Mouse (Mus musculus): Measurements from ENCODE around the gene Ttll8. TPM values are rescaled to one million over a fixed set of nuclear protein-coding genes. Genes with fewer than 3 reads are reported as not detected.

Gene Ttll8
- polyA plus RNA-seq, 1 experiment, result not detected

DNA sequence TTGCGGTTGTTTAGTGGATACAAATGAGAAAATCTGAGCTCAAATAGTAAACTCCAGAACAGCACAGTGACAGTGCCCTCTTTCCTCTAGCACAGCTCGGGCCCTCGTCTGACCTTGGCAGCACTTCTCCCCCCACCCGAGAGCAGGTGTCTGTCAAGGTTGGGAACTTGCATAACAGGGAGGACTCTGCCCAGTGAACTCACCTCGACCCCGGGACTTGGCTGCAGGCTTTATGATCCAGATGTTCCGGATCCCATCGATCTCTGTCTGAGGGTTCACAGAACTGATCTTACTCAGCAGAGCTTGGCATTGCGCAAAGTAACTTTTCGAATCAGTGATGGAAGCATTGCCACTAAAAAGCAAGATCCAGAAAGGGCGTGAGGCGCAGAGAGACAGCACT, 34.9 kb downstream of the Ttll8 start:
- TF ChIP-seq POLR2A (IDR thresholded peaks at IDR 0.05; ENCODE audit: insufficient read depth, low read length) (no peak), EP300 (IDR thresholded peaks at IDR 0.05; ENCODE audit: insufficient read depth, low read depth, low read length) (peak; percentile 41; the same call in 1 of the 2 replicates), CTCF (IDR thresholded peaks at IDR 0.05; ENCODE audit: low read depth, low read length) (no peak)
- Histone ChIP-seq H3K36me3 (ENCODE audit: control insufficient read depth, insufficient read depth, low read length, poor library complexity, severe bottlenecking) (no peaks in the 10 kb centered on the region), H3K9ac (ENCODE audit: low read depth, poor library complexity, severe bottlenecking) (no peak overlapping the region), H3K27ac (ENCODE audit: insufficient read depth, low read length) (no peak overlapping the region), H3K4me1 (ENCODE audit: control insufficient read depth, insufficient read depth, low read length) (peaks cover 4% of the 10 kb centered on the region), H3K4me3 (ENCODE audit: low read depth, low read length) (no peak overlapping the region), H3K27me3 (ENCODE audit: control insufficient read depth, insufficient read depth, low read length, poor library complexity, severe bottlenecking) (no peaks in the 10 kb centered on the region), H3K9me3 (replicated peaks; ENCODE audit: control insufficient read depth, insufficient read depth, low read length, poor library complexity, severe bottlenecking) (no peaks in the 10 kb centered on the region)

DNA sequence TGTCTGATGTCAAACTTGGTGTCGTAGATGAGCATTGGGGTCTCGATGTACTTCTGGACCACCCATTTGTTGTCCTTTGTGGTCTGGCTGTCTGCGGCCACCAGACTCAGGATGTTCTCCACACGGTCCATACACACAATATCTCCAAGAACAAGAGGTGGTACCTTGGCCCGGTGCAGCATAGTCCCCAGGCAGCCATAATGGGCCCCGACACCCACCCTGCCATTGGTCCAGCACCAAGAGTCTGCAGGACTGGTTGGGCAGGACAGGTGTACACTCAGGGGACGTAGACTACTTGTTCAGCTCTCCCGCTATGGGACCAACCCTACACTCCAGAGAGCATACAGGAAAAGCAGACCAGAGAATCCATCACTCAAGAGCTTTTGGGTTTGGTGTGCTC, 37.1 kb downstream of the Ttll8 start:
- Histone ChIP-seq H3K4me1 (ENCODE audit: control insufficient read depth, insufficient read depth, low read length) (peaks cover 6% of the 10 kb centered on the region), H3K9me3 (replicated peaks; ENCODE audit: control insufficient read depth, insufficient read depth, low read length, poor library complexity, severe bottlenecking) (no peaks in the 10 kb centered on the region), H3K4me3 (ENCODE audit: low read depth, low read length) (no peak overlapping the region), H3K36me3 (ENCODE audit: control insufficient read depth, insufficient read depth, low read length, poor library complexity, severe bottlenecking) (no peaks in the 10 kb centered on the region), H3K27ac (ENCODE audit: insufficient read depth, low read length) (no peak overlapping the region), H3K9ac (ENCODE audit: low read depth, poor library complexity, severe bottlenecking) (no peak overlapping the region), H3K27me3 (ENCODE audit: control insufficient read depth, insufficient read depth, low read length, poor library complexity, severe bottlenecking) (no peaks in the 10 kb centered on the region)
- TF ChIP-seq EP300 (IDR thresholded peaks at IDR 0.05; ENCODE audit: insufficient read depth, low read depth, low read length) (no peak), POLR2A (IDR thresholded peaks at IDR 0.05; ENCODE audit: insufficient read depth, low read length) (no peak), CTCF (IDR thresholded peaks at IDR 0.05; ENCODE audit: low read depth, low read length) (no peak)

DNA sequence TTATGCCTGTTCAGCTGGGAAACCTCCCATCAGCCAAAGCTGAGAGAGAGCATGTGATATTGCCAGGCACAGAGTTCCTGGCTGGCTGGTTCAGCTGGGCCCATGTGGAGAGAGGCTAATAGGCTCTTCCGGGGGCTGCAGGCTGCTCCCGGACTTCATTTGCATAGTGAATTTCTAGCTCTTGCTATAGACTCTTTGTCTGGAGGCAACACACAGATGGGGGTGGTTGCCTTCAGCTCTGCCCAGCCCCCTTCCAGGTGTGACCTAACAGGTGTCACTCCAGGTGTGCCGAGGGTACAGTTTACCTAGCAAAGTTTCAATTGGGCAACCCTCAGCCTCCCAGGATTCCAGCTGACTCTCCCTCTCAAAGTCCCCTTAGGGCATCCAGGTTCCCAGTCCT, 37.9 kb downstream of the Ttll8 start:
- H3K9ac ChIP-seq (ENCODE audit: low read depth, poor library complexity, severe bottlenecking), result no peak overlapping the region
- no peak overlapping the region for H3K27ac ChIP-seq (ENCODE audit: insufficient read depth, low read length)
- TF ChIP-seq CTCF (IDR thresholded peaks at IDR 0.05; ENCODE audit: low read depth, low read length) (no peak), POLR2A (IDR thresholded peaks at IDR 0.05; ENCODE audit: insufficient read depth, low read length) (no peak), EP300 (IDR thresholded peaks at IDR 0.05; ENCODE audit: insufficient read depth, low read depth, low read length) (peak; percentile 68; the same call in 1 of the 2 replicates)
- no peaks in the 10 kb centered on the region for H3K36me3 ChIP-seq (ENCODE audit: control insufficient read depth, insufficient read depth, low read length, poor library complexity, severe bottlenecking)
- H3K4me1 ChIP-seq (ENCODE audit: control insufficient read depth, insufficient read depth, low read length), result peaks cover 6% of the 10 kb centered on the region
- H3K4me3 ChIP-seq (ENCODE audit: low read depth, low read length), result no peak overlapping the region
- H3K9me3 ChIP-seq (replicated peaks; ENCODE audit: control insufficient read depth, insufficient read depth, low read length, poor library complexity, severe bottlenecking), result no peaks in the 10 kb centered on the region
- H3K27me3 ChIP-seq (ENCODE audit: control insufficient read depth, insufficient read depth, low read length, poor library complexity, severe bottlenecking), result no peaks in the 10 kb centered on the region

DNA sequence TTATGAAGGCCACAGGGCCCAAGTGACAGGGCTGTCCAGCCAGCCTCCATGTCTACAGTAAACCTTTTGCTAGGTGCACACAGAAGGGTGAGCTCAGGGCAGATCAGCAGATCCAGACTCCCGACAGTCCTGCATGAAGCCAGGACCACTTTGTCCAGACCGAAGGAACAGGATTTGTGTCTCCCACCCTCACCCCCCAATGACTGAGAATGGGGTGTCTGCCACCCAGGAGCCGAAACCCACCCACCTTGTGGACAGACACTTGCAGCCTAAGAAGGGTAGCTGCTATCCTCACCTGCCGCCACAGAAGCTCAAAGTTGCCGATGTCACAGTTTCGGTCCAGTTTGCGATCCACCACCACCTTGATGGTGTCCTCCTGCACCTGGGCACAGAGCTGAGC, 39.2 kb downstream of the Ttll8 start:
- Histone ChIP-seq H3K4me3 (ENCODE audit: low read depth, low read length) (no peak overlapping the region), H3K4me1 (ENCODE audit: control insufficient read depth, insufficient read depth, low read length) (peaks cover 6% of the 10 kb centered on the region), H3K27me3 (ENCODE audit: control insufficient read depth, insufficient read depth, low read length, poor library complexity, severe bottlenecking) (no peaks in the 10 kb centered on the region), H3K36me3 (ENCODE audit: control insufficient read depth, insufficient read depth, low read length, poor library complexity, severe bottlenecking) (no peaks in the 10 kb centered on the region), H3K9me3 (replicated peaks; ENCODE audit: control insufficient read depth, insufficient read depth, low read length, poor library complexity, severe bottlenecking) (no peaks in the 10 kb centered on the region), H3K9ac (ENCODE audit: low read depth, poor library complexity, severe bottlenecking) (no peak overlapping the region), H3K27ac (ENCODE audit: insufficient read depth, low read length) (no peak overlapping the region)
- TF ChIP-seq CTCF (IDR thresholded peaks at IDR 0.05; ENCODE audit: low read depth, low read length), result no peak
- TF ChIP-seq POLR2A (IDR thresholded peaks at IDR 0.05; ENCODE audit: insufficient read depth, low read length), result no peak
- no peak for TF ChIP-seq EP300 (IDR thresholded peaks at IDR 0.05; ENCODE audit: insufficient read depth, low read depth, low read length)

DNA sequence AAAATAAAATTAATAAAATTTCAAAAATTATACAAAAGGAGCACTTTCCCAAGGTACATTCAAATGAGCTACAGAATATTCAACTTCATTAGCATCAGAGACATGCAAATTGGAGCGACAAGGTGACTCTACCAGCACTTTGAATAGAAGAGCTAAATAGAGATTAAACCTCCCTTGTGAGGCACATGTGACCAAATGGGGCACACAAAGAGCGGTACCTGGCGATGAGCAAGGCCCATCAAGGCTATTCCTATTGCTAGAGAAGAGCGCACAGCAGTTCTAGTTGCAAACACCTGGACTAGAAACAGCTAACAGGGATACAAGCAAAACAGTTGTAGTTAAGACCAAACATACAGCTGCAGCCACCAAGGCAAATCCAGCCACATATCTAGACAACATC, 47.9 kb downstream of the Ttll8 start:
- Histone ChIP-seq H3K36me3 (ENCODE audit: control insufficient read depth, insufficient read depth, low read length, poor library complexity, severe bottlenecking) (no peaks in the 10 kb centered on the region), H3K27ac (ENCODE audit: insufficient read depth, low read length) (no peak overlapping the region), H3K27me3 (ENCODE audit: control insufficient read depth, insufficient read depth, low read length, poor library complexity, severe bottlenecking) (no peaks in the 10 kb centered on the region), H3K4me3 (ENCODE audit: low read depth, low read length) (no peak overlapping the region), H3K9ac (ENCODE audit: low read depth, poor library complexity, severe bottlenecking) (no peak overlapping the region), H3K4me1 (ENCODE audit: control insufficient read depth, insufficient read depth, low read length) (peaks cover 3% of the 10 kb centered on the region), H3K9me3 (replicated peaks; ENCODE audit: control insufficient read depth, insufficient read depth, low read length, poor library complexity, severe bottlenecking) (no peaks in the 10 kb centered on the region)
- TF ChIP-seq EP300 (IDR thresholded peaks at IDR 0.05; ENCODE audit: insufficient read depth, low read depth, low read length) (peak; percentile 83), POLR2A (IDR thresholded peaks at IDR 0.05; ENCODE audit: insufficient read depth, low read length) (no peak)

DNA sequence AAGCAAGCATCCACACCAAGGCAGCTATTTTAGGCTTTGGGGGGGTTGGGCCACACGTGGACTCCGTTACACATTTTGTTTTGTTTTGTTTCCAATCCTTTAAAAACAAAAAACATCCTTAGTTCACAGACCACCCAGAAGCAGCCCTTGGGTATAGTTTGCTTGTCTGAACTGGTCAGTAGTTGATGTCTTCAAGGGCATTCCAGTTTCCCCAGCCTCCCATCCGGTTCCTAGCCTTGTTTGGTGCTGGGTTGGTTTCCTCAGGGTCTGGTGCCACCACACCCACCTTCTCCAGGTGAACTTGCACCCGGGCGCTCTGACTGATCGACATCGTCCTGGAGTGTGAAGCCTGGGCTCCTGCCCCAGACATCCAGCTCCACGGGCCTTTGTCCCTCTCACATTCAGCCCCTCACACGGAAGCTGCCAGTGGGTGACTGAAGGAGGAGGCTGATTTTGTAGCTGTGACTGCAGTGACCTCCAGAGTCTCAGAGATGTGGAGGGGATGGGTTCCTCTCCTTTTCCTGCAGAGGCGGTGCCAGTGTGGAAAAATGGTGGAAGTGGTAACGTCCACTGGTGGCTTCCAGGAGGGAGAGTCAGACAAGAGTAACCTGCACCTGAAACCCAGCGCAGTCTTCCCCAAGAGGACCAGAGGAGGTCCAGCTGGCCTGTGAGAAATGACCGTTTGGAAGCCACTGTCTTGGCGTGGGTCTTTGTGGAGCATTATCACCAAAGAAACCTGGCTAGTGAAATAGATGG, 50.0 kb downstream of the Ttll8 start:
- H3K27ac ChIP-seq (ENCODE audit: insufficient read depth, low read length), result no peak overlapping the region
- H3K27me3 ChIP-seq (ENCODE audit: control insufficient read depth, insufficient read depth, low read length, poor library complexity, severe bottlenecking), result no peaks in the 10 kb centered on the region
- peaks cover 3% of the 10 kb centered on the region for H3K4me1 ChIP-seq (ENCODE audit: control insufficient read depth, insufficient read depth, low read length)
- no peaks in the 10 kb centered on the region for H3K36me3 ChIP-seq (ENCODE audit: control insufficient read depth, insufficient read depth, low read length, poor library complexity, severe bottlenecking)
- H3K9me3 ChIP-seq (replicated peaks; ENCODE audit: control insufficient read depth, insufficient read depth, low read length, poor library complexity, severe bottlenecking), result no peaks in the 10 kb centered on the region
- H3K4me3 ChIP-seq (ENCODE audit: low read depth, low read length), result no peak overlapping the region
- TF ChIP-seq POLR2A (IDR thresholded peaks at IDR 0.05; ENCODE audit: insufficient read depth, low read length) (no peak), EP300 (IDR thresholded peaks at IDR 0.05; ENCODE audit: insufficient read depth, low read depth, low read length) (no peak), CTCF (IDR thresholded peaks at IDR 0.05; ENCODE audit: low read depth, low read length) (no peak)
- no peak overlapping the region for H3K9ac ChIP-seq (ENCODE audit: low read depth, poor library complexity, severe bottlenecking)
